Mouse (Mus musculus): ENCODE measurements around the gene Chst14.

Chst14 gene

GRCm38 (mm10) chr2:118926361-118926997 is at the start of gene Chst14:
Chst14 (plus strand) TSS chr2:118926496.
- DNase-seq (ENCODE audit: low read depth in 2 of 2, low spot score in 2 of 2) = peak; percentile 18 to 41

- no peak for DNase-seq (ENCODE audit: low read depth in 2 of 2, low spot score in 2 of 2)
Measured at GRCm38 (mm10) chr2:118881019-118881418, 45.3 kb upstream of the Chst14 start.

- DNase-seq (ENCODE audit: low read depth in 2 of 2, low spot score in 2 of 2) = no peak
Measured at GRCm38 (mm10) chr2:118881956-118882355, 44.3 kb upstream of the Chst14 start.

- DNase-seq (ENCODE audit: low read depth in 2 of 2, low spot score in 2 of 2) = peak; percentile 82 to 85
Measured at GRCm38 (mm10) chr2:118882840-118883679, 43.2 kb upstream of the Chst14 start.

GRCm38 (mm10) chr2:118887440-118887839 is 38.9 kb upstream of the Chst14 start:
- no peak for DNase-seq (ENCODE audit: low read depth in 2 of 2, low spot score in 2 of 2)

- DNase-seq (ENCODE audit: low read depth in 2 of 2, low spot score in 2 of 2) = no peak
Measured at GRCm38 (mm10) chr2:118887845-118888548, 38.3 kb upstream of the Chst14 start.

- no peak for DNase-seq (ENCODE audit: low read depth in 2 of 2, low spot score in 2 of 2)
Measured at GRCm38 (mm10) chr2:118891173-118891572, 35.1 kb upstream of the Chst14 start.

GRCm38 (mm10) chr2:118895990-118896913 is 30.0 kb upstream of the Chst14 start:
- peak; percentile 26 to 54 for DNase-seq (ENCODE audit: low read depth in 2 of 2, low spot score in 2 of 2)

- peak in 1 of 2 experiments; percentile 15 for DNase-seq (ENCODE audit: low read depth in 2 of 2, low spot score in 2 of 2)
Measured at GRCm38 (mm10) chr2:118896914-118897291, 29.4 kb upstream of the Chst14 start.

- DNase-seq (ENCODE audit: low read depth in 2 of 2, low spot score in 2 of 2) = no peak
Measured at GRCm38 (mm10) chr2:118897392-118897791, 28.9 kb upstream of the Chst14 start.

GRCm38 (mm10) chr2:118897808-118898207 is 28.5 kb upstream of the Chst14 start:
- DNase-seq (ENCODE audit: low read depth in 2 of 2, low spot score in 2 of 2) = no peak

GRCm38 (mm10) chr2:118898771-118899170 is 27.5 kb upstream of the Chst14 start:
- DNase-seq (ENCODE audit: low read depth in 2 of 2, low spot score in 2 of 2) = no peak

- no peak for DNase-seq (ENCODE audit: low read depth in 2 of 2, low spot score in 2 of 2)
Measured at GRCm38 (mm10) chr2:118899306-118899705, 27.0 kb upstream of the Chst14 start.

- peak; percentile 11 to 14 for DNase-seq (ENCODE audit: low read depth in 2 of 2, low spot score in 2 of 2)
Measured at GRCm38 (mm10) chr2:118899981-118900825, 26.1 kb upstream of the Chst14 start, which contains the start of gene Bahd1. Bahd1 (plus strand) TSS chr2:118900377.

GRCm38 (mm10) chr2:118900826-118901140 is 25.5 kb upstream of the Chst14 start:
- no peak for DNase-seq (ENCODE audit: low read depth in 2 of 2, low spot score in 2 of 2)

GRCm38 (mm10) chr2:118901175-118902031 is 24.9 kb upstream of the Chst14 start:
- DNase-seq (ENCODE audit: low read depth in 2 of 2, low spot score in 2 of 2) = peak; percentile 85 to 86

- peak in 1 of 2 experiments; percentile 6 for DNase-seq (ENCODE audit: low read depth in 2 of 2, low spot score in 2 of 2)
Measured at GRCm38 (mm10) chr2:118902051-118903025, 24.0 kb upstream of the Chst14 start.

- no peak for DNase-seq (ENCODE audit: low read depth in 2 of 2, low spot score in 2 of 2)
Measured at GRCm38 (mm10) chr2:118903333-118903741, 23.0 kb upstream of the Chst14 start.

Measured in CD8-positive naive resting alpha-beta T cell, adult 2 months (primary cell).